9 mouse cellular contexts compared by ENCODE assay signal in genomic region chr15:89475293-89475600, GRCm38 (mm10). TPM values are rescaled to one million over a fixed set of nuclear protein-coding genes. Genes with fewer than 3 reads are reported as not detected.
A peak's percentile ranks its signal among the peaks of the same experiment; 100 is the strongest.
DNase-seq lines count a peak whose midpoint lies in the region; ATAC-seq and TF ChIP-seq lines count a peak whose summit lies in the region.
"Had no signal": no experiment of that assay in that cellular context is flagged by ENCODE, and none has a peak within 500 bp of the region (broad histone marks: within the 10 kb centered on the region; RNA-seq: fewer than 3 reads in every experiment).

No protein-coding gene starts in this region.

- H3K4me2 ChIP-seq in hindbrain, postnatal 0 days (ENCODE audit: low read depth, low read length), result peak overlapping the region; percentile 90
- peak overlapping the region; percentile 96 for H3K4me2 ChIP-seq in midbrain, embryonic 16.5 days (ENCODE audit: low read length)

- H3K9ac ChIP-seq in hindbrain, postnatal 0 days (replicated peaks; ENCODE audit: low read length), result peak overlapping the region; percentile 61
- peak overlapping the region; percentile 76 for H3K9ac ChIP-seq in midbrain, embryonic 16.5 days (ENCODE audit: low read depth, low read length)

- 80% methylated on average over 7 of the region's 7 CpGs for WGBS in hindbrain, postnatal 0 days
- WGBS in midbrain, embryonic 16.5 days, result 90% methylated on average over 7 of the region's 7 CpGs

- no peak for TF ChIP-seq CTCF in cortical plate, adult 2 months (IDR thresholded peaks at IDR 0.05; ENCODE audit: extremely low read depth, insufficient read depth, low read length)
- no peak for TF ChIP-seq CTCF in hindbrain, postnatal 0 days (IDR thresholded peaks at IDR 0.05; ENCODE audit: low read depth)

- TF ChIP-seq POLR2A in cortical plate, adult 2 months (IDR thresholded peaks at IDR 0.05; ENCODE audit: extremely low read depth, insufficient read depth, low read length), result no peak

- no peak overlapping the region for H3K27ac ChIP-seq in cortical plate, adult 2 months (ENCODE audit: insufficient read depth, low read length)
- H3K27ac ChIP-seq in hindbrain, postnatal 0 days, result no peak overlapping the region
- no peak overlapping the region for H3K27ac ChIP-seq in midbrain, embryonic 16.5 days (ENCODE audit: low read length)

- H3K36me3 ChIP-seq in hindbrain, postnatal 0 days (ENCODE audit: insufficient read depth, low read length), result no peaks in the 10 kb centered on the region
- no peaks in the 10 kb centered on the region for H3K36me3 ChIP-seq in midbrain, embryonic 16.5 days (ENCODE audit: control insufficient read depth, insufficient read depth, low read length)

- H3K27me3 ChIP-seq in hindbrain, postnatal 0 days (ENCODE audit: insufficient read depth, low read length), result no peaks in the 10 kb centered on the region
- no peaks in the 10 kb centered on the region for H3K27me3 ChIP-seq in midbrain, embryonic 16.5 days (ENCODE audit: control insufficient read depth, insufficient read depth, low read depth, low read length)

- peak overlapping the region; percentile 85 for H3K4me3 ChIP-seq in cortical plate, adult 2 months (ENCODE audit: insufficient read depth, low read length)
- H3K4me3 ChIP-seq in hindbrain, postnatal 0 days (ENCODE audit: low read length), result peak overlapping the region; percentile 44
- peak overlapping the region; percentile 60 for H3K4me3 ChIP-seq in midbrain, embryonic 16.5 days (ENCODE audit: low read depth, low read length)

- no peak for ATAC-seq in hindbrain, postnatal 0 days
- no peak for ATAC-seq in midbrain, embryonic 16.5 days
- ATAC-seq in activated CD4-positive, CD25-positive, alpha-beta regulatory T cell, adult 4 months, result no peak

- DNase-seq in kidney, adult 9 months, result peak; percentile 10
- no peak for DNase-seq in kidney, postnatal 36 days
- DNase-seq in hindbrain, postnatal 0 days (ENCODE audit: low spot score), result no peak
- DNase-seq in urinary bladder, adult 2 months (ENCODE audit: low spot score), result no peak
- no peak for DNase-seq in MN1 (ENCODE audit: low spot score)

- no peaks in the 10 kb centered on the region for H3K9me3 ChIP-seq in hindbrain, postnatal 0 days (ENCODE audit: low read length)
- no peaks in the 10 kb centered on the region for H3K9me3 ChIP-seq in midbrain, embryonic 16.5 days (replicated peaks; ENCODE audit: control insufficient read depth, low read length, poor library complexity, severe bottlenecking)

- H3K4me1 ChIP-seq in cortical plate, adult 2 months (ENCODE audit: control insufficient read depth, insufficient read depth, low read length), result peaks cover 3% of the 10 kb centered on the region
- peaks cover 7% of the 10 kb centered on the region for H3K4me1 ChIP-seq in hindbrain, postnatal 0 days (ENCODE audit: insufficient read depth, low read length)
- peaks cover 11% of the 10 kb centered on the region for H3K4me1 ChIP-seq in midbrain, embryonic 16.5 days (ENCODE audit: control insufficient read depth, insufficient read depth, low read length)

RNA-seq across cellular contexts. Expression of gene Arsa, which starts 2.0 kb away (rescaled TPM):
- 39.9 and 40.2 TPM in 2 replicates for polyA plus RNA-seq in cortical plate, adult 2 months (2012; rRNA removed)
- 34.6 and 35.8 TPM in 2 replicates for total RNA-seq in hindbrain, postnatal 0 days (2014; rRNA removed)
- 28.5 and 28.9 TPM in 2 replicates for polyA plus RNA-seq in hindbrain, postnatal 0 days (2015; fragmentation: Nextera tagmentation; extraction: Ambion mirVana)
- 32.6 and 37.6 TPM in 2 replicates for polyA plus RNA-seq in midbrain, embryonic 16.5 days (2015; fragmentation: Nextera tagmentation; extraction: Ambion mirVana)
- 1 to 10 TPM; 6.8 to 8.6 TPM for polyA plus RNA-seq in activated CD4-positive, CD25-positive, alpha-beta regulatory T cell, adult 4 months (2017; shearing (Covaris generic))
- 35.4 TPM in 2 replicates for polyA plus RNA-seq in urinary bladder, adult 2 months (2012; rRNA removed)

RNA-seq across cellular contexts. Expression of gene Mapk8ip2, which starts 21.5 kb away (rescaled TPM):
- polyA plus RNA-seq in cortical plate, adult 2 months (2012; rRNA removed), result 141 and 146 TPM in 2 replicates
- 101 and 108 TPM in 2 replicates for total RNA-seq in hindbrain, postnatal 0 days (2014; rRNA removed)
- 64.7 and 67.8 TPM in 2 replicates for polyA plus RNA-seq in hindbrain, postnatal 0 days (2015; fragmentation: Nextera tagmentation; extraction: Ambion mirVana)
- 84.4 and 86.4 TPM in 2 replicates for polyA plus RNA-seq in midbrain, embryonic 16.5 days (2015; fragmentation: Nextera tagmentation; extraction: Ambion mirVana)
- under 1 TPM in 1 of 2 experiments, not detected in 1; 0.34 TPM for polyA plus RNA-seq in activated CD4-positive, CD25-positive, alpha-beta regulatory T cell, adult 4 months (2017; shearing (Covaris generic))
- 0.25 and 0.32 TPM in 2 replicates for polyA plus RNA-seq in urinary bladder, adult 2 months (2012; rRNA removed)

RNA-seq across cellular contexts. Expression of gene Shank3, which starts 24.2 kb away (rescaled TPM):
- polyA plus RNA-seq in cortical plate, adult 2 months (2012; rRNA removed), result 98.8 and 99.7 TPM in 2 replicates
- 43.6 and 61.8 TPM in 2 replicates for total RNA-seq in hindbrain, postnatal 0 days (2014; rRNA removed)
- polyA plus RNA-seq in hindbrain, postnatal 0 days (2015; fragmentation: Nextera tagmentation; extraction: Ambion mirVana), result 7.1 and 8.7 TPM in 2 replicates
- 12.0 and 16.7 TPM in 2 replicates for polyA plus RNA-seq in midbrain, embryonic 16.5 days (2015; fragmentation: Nextera tagmentation; extraction: Ambion mirVana)
- not detected for polyA plus RNA-seq in activated CD4-positive, CD25-positive, alpha-beta regulatory T cell, adult 4 months (2017; shearing (Covaris generic))
- polyA plus RNA-seq in urinary bladder, adult 2 months (2012; rRNA removed), result 7.1 and 8.8 TPM in 2 replicates

RNA-seq across cellular contexts. Expression of gene Chkb, which starts 45.5 kb away (rescaled TPM):
- polyA plus RNA-seq in cortical plate, adult 2 months (2012; rRNA removed), result 60.0 and 66.7 TPM in 2 replicates
- 57.6 and 65.4 TPM in 2 replicates for total RNA-seq in hindbrain, postnatal 0 days (2014; rRNA removed)
- polyA plus RNA-seq in hindbrain, postnatal 0 days (2015; fragmentation: Nextera tagmentation; extraction: Ambion mirVana), result 105 and 109 TPM in 2 replicates
- polyA plus RNA-seq in midbrain, embryonic 16.5 days (2015; fragmentation: Nextera tagmentation; extraction: Ambion mirVana), result 88.3 and 95.2 TPM in 2 replicates
- polyA plus RNA-seq in activated CD4-positive, CD25-positive, alpha-beta regulatory T cell, adult 4 months (2017; shearing (Covaris generic)), result 10 to 100 TPM; 50.7 to 55.4 TPM
- 73.2 and 85.8 TPM in 2 replicates for polyA plus RNA-seq in urinary bladder, adult 2 months (2012; rRNA removed)

RNA-seq across cellular contexts. Expression of gene Gm44502, which starts 45.8 kb away (rescaled TPM):
- 0.08 and 0.21 TPM in 2 replicates for polyA plus RNA-seq in cortical plate, adult 2 months (2012; rRNA removed)
- total RNA-seq in hindbrain, postnatal 0 days (2014; rRNA removed), result 1.6 and 1.8 TPM in 2 replicates
- not detected in 2 replicates for polyA plus RNA-seq in hindbrain, postnatal 0 days (2015; fragmentation: Nextera tagmentation; extraction: Ambion mirVana)
- not detected in 2 replicates for polyA plus RNA-seq in midbrain, embryonic 16.5 days (2015; fragmentation: Nextera tagmentation; extraction: Ambion mirVana)
- not detected for polyA plus RNA-seq in activated CD4-positive, CD25-positive, alpha-beta regulatory T cell, adult 4 months (2017; shearing (Covaris generic))
- polyA plus RNA-seq in urinary bladder, adult 2 months (2012; rRNA removed), result 0.06 TPM in 2 replicates
- polyA plus RNA-seq: embryonic facial prominence, embryonic 11.5 days had no signal

Comparison
In these comparisons a context has a peak if more than half of its experiments do, and no peak if none do; other contexts are left out.
1. RNA of gene Mapk8ip2, which starts 21.5 kb away (polyA plus RNA-seq): 141 to 146 TPM in cortical plate, adult 2 months, 84.4 to 86.4 TPM in midbrain, embryonic 16.5 days and 64.7 to 67.8 TPM in hindbrain, postnatal 0 days; 0.34 TPM in activated CD4-positive, CD25-positive, alpha-beta regulatory T cell, adult 4 months and 0.25 to 0.32 TPM in urinary bladder, adult 2 months; every median in the first group is over 10 times any median in the second.
2. Peak in every context shown above with its lines, with median percentiles within 50 percentile points of each other: H3K4me3 ChIP-seq.